Mouse (Mus musculus) G1E (cell line): ENCODE measurements around the gene Nlgn3.

Experiments used
- CTCF ChIP-seq: IDR thresholded peaks from 2 replicates; pipeline ENCODE4 v1.5.1; 2012; ENCODE audit warnings: low read depth, low read length, inconsistent platforms, mixed read lengths
- GATA2 ChIP-seq: IDR thresholded peaks from 2 replicates; pipeline ENCODE4 v1.6.1; 2012; ENCODE audit warnings: low read depth, low read length, inconsistent platforms, borderline replicate concordance

DNA sequence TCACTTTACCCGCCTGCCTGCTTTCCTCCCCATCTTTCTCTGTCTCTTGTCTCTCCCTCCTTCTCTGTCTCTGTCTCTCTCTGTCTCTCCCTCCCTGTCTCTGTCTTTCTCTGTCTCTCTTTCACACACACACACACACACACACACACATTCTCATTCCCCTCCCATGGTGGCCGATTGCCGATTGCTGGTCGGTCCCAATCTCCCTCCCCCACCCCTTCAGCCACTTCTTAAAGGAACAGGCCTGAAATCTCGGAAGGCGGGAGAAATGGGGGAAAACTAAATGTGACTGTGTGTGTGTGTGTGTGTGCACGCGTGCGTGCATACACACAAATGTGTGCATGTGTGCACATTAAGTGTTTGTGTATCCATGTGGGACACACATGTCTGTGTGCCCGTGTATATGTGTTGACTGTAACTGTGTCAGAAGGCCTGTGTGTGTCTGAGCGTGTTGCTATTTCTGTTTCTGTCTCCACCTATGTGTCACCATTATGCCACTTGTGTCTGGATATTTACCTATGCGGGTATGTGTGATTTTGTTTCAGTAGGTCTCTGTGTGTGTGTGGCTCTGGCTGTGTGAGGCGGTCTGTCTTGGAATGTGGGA is 1.6 kb downstream of the Nlgn3 start:
- TF ChIP-seq CTCF, result no peak
- TF ChIP-seq GATA2, result no peak
